Mouse (Mus musculus) MN1 (cell line): ENCODE data around the gene Col8a2.

ENCODE experiments used
- DNase-seq: peaks from one replicate; pipeline ENCODE4 v3.0.0-alpha.2; 2016; ENCODE audit warnings: low spot score

Gene Col8a2

GRCm38 (mm10) chr4:126260520-126261201 is 25.9 kb upstream of the Col8a2 start:
- DNase-seq, result peak; percentile 87

GRCm38 (mm10) chr4:126261266-126261665 is 25.3 kb upstream of the Col8a2 start:
- DNase-seq, result peak; percentile 46

- DNase-seq, result no peak
These were observed 24.9 kb upstream of the Col8a2 start for GRCm38 (mm10) chr4:126261675-126262074.

- DNase-seq, result peak; percentile 97
These were observed 24.3 kb upstream of the Col8a2 start, which contains the start of gene Trappc3 for GRCm38 (mm10) chr4:126262119-126262807. Trappc3 (plus strand) TSS chr4:126262325.

GRCm38 (mm10) chr4:126269292-126269691 is 17.3 kb upstream of the Col8a2 start:
- no peak for DNase-seq

GRCm38 (mm10) chr4:126273753-126274152 is 12.8 kb upstream of the Col8a2 start:
- DNase-seq, result no peak

- no peak for DNase-seq
These were observed 11.5 kb upstream of the Col8a2 start for GRCm38 (mm10) chr4:126275081-126275480.

- no peak for DNase-seq
These were observed 10.9 kb upstream of the Col8a2 start for GRCm38 (mm10) chr4:126275681-126276131.

- peak; percentile 60 for DNase-seq
These were observed 8.6 kb upstream of the Col8a2 start for GRCm38 (mm10) chr4:126277906-126278564.

GRCm38 (mm10) chr4:126278565-126278915 is 8.1 kb upstream of the Col8a2 start:
- DNase-seq, result no peak

- DNase-seq, result no peak
These were observed 7.6 kb upstream of the Col8a2 start for GRCm38 (mm10) chr4:126278961-126279360.

- DNase-seq, result no peak
These were observed 4.9 kb upstream of the Col8a2 start for GRCm38 (mm10) chr4:126281706-126282105.

- no peak for DNase-seq
These were observed 3.0 kb upstream of the Col8a2 start for GRCm38 (mm10) chr4:126283582-126283981.

- no peak for DNase-seq
These were observed 856 bp downstream of the Col8a2 start for GRCm38 (mm10) chr4:126287302-126287995.

GRCm38 (mm10) chr4:126288085-126288666 is 1.6 kb downstream of the Col8a2 start:
- no peak for DNase-seq

- no peak for DNase-seq
These were observed 3.7 kb downstream of the Col8a2 start for GRCm38 (mm10) chr4:126290314-126290713.

- DNase-seq, result no peak
These were observed 4.6 kb downstream of the Col8a2 start for GRCm38 (mm10) chr4:126291196-126291595.

- no peak for DNase-seq
These were observed 8.6 kb downstream of the Col8a2 start for GRCm38 (mm10) chr4:126295152-126295551.

GRCm38 (mm10) chr4:126295937-126296336 is 9.3 kb downstream of the Col8a2 start:
- no peak for DNase-seq

- DNase-seq, result peak; percentile 56
These were observed 10.1 kb downstream of the Col8a2 start for GRCm38 (mm10) chr4:126296617-126297101.

- DNase-seq, result no peak
These were observed 14.5 kb downstream of the Col8a2 start for GRCm38 (mm10) chr4:126300916-126301583.
